Mouse (Mus musculus) right cerebral cortex, postnatal 36 days (tissue): Measurements from ENCODE around the gene Cep72.
"Not testable (repeated sequence)": the region's sequence is repeated elsewhere in the genome, so short reads cannot be mapped to it uniquely, and the experiment has no call there.

ENCODE experiments used
- DNase-seq, 2 experiments: peaks; one replicate each; pipeline ENCODE4 v3.0.0; 2022; ENCODE audit warnings: low spot score in 2 of 2, mixed read lengths in 1 of 2

Gene Cep72

DNA sequence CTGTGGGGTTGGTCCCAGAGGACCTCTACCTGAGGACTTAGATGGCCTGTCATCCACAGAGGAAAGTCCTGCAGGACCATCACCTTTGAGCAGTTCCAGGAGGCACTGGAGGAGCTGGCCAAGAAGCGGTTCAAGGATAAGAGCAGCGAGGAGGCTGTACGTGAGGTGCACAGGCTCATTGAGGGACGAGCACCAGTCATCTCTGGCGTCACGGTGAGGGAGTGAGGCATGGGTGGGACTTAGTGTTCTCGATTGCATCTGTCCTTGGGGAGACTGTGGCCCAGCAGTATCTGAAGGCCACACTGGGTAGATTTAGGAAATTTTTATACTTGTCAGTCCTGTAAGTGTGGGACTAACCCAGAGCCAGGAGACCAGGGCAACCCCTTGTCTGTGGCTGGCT, 31.4 kb downstream of the Cep72 start:
- DNase-seq: no peak

DNA sequence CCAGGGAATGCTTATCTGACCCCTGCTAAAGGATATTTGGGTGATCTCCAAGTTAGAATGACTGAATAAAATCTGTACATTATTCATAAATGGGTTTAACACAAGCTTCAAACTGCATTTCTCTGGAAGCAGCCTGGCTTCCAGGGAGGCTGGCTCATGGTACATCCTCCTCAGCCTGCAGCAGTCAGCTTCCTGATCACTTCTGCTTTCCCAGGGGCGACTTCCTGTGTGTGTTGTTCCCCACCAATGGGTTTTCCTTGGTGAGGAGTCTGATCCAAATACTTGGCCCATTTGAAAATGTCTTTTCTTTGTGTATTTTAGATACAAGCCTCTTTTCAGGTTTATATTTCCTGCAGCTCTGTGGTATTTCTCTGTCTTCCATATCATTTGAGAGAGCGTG, 33.1 kb downstream of the Cep72 start:
- no peak for DNase-seq

DNA sequence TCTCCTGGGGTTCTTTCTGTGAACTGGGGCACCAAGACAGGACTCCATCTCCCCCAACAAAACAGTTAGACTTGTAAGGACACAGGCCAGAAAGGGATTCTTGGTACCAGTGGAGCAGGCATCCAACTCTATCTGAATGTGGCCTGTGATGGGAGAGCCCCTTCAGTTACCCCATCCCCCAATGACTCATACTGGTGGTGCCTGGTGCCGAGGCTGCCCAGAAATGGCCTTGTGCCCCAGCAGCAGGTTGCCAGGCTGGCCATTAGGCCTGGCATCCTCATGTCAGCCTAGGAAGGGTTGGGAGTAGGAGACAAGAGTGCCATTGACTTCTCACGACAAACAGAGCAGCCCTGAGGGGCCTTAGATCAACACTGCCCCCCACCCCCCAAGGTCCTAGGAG, 34.0 kb downstream of the Cep72 start:
- DNase-seq: no peak

DNA sequence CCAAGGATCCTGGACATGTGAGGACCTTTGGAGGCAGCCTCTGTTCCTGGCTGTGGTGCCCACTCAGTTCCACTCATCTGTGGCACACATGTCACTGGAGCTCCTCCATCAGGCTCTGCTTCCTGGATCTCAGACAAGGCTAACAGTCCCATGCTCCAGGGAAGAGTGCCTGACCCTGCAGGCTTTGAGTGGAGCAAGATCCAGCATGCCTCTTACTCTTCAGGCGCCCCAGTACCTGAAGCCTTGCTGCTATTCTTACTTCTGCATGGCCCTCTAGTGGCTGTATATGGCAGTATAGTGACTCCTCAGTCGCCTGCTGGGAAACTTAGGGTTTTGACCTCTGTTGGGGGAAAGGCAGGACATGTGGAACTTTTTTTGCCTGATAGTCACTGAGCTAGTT, 35.9 kb downstream of the Cep72 start:
- no peak for DNase-seq

DNA sequence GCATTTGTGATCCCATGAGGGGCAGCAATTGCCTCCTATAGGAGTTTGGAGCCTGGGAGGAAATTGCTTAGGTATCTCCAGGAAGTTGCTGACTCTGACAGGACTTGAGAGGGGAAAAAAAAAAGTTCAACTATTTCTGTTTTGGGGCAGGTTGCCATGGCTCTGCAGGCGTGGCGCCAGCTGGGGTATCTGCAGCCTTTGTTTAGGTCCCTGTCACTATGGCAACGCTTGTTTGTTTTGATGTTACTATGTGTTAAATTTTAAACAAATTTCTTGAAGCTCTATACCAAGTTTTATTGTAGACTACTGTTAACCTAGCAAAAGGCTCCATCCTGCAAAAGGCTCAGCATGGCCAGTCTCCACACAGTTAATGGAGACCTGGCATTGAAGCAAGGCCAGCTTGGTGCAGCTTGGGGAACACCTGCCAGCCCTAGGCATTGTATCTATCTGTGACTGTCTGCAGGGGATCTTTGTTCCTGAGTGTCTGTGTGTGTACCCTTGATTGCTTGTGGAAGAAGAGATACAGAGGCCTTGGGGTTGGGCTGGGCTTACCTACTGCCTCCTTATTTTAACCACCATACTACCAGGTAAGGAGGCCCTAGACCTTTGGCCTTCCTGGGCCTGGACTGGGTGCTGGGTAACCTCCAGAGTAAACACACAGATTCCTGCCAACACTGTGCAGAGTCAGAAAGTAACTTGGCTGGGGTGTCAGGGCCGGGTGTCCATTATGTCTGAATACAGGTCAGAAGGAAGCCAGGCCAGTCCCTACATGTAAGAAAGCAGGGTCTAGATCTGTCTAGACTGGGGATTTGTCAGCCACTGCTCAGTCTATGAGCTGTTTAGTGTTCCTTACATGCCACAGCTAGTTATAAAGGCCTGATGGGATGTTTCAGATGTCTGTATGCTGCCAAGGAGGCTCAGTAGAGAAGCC, 36.7 kb downstream of the Cep72 start:
- no peak for DNase-seq

DNA sequence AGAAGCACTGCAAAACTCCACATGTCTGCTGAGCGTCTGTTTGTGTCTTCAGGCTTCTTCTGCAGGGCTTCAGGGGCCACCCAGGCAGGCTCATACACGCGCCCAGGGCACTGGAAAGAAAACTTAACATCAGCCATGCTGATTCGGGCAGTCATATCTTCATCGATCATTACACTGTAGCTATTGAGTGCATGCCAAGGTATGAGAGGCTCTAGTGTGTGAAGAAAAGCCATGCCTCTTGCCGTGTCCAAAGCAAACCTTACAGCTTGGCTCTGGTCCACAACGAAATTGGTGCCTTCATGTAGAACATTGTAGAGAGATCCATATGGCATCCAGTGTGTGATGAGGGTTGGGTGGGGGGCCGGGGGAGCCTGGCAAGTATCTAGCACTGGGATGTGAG, 43.1 kb downstream of the Cep72 start:
- DNase-seq: not testable (repeated sequence)

DNA sequence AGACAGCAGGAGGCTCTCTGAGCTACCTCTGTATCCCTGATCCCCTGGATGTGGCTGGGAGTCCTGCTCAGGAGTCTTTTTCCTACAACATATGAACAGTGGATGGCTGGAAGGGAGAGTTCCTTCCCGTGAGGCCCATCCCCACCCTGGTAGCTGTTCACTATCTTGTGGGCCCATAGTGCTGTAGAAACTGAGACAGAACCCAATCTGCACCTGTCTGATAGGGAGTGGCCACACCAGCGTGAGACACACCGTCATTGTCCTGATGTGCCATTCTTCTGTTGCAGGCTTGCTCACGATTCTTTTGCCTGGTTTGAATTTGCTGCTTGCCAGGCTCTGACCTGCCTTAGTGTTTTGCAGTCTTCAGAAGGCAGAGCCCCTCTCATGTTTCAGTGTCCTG, 44.7 kb downstream of the Cep72 start:
- DNase-seq: no peak

DNA sequence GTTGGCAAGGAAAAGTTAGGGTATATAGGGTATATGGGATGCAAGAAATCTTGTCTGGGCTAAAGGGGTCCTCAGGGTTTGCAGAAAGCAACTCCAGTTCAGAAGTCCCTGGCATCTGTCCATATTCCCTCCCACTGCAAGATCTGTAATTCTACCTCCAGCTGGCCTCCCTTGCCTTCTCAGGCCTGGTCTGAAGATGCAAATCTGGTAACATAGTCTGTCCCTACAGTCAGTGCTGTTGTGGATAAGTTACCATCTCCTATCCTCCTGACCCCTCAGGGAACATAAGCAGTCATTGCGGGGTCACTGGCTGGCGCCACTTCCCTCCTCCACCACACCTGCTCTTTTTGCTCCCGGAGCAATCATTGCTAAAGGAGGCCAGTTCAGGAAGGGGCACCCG, 46.2 kb downstream of the Cep72 start:
- DNase-seq: no peak

DNA sequence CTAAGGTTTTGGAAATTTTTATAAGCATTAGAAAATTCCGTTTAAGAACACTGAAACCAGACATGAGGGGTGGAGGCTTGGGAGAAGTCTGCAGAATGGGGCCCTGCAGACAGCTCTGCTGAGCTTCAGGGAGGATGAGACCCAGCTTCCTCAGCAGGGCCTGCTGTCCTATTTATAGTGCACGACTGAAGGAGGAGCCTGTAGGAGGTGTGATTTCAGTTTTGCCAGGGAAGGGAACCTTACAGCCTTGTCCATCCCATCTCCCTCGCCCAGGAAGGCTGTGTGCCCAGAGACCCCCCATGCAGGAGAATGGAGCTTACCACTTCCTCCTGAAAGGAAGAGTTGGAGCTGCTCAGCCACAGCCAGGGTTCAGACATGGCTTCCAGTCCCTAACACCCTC, 51.4 kb downstream of the Cep72 start:
- DNase-seq: peak; percentile 46 to 67

DNA sequence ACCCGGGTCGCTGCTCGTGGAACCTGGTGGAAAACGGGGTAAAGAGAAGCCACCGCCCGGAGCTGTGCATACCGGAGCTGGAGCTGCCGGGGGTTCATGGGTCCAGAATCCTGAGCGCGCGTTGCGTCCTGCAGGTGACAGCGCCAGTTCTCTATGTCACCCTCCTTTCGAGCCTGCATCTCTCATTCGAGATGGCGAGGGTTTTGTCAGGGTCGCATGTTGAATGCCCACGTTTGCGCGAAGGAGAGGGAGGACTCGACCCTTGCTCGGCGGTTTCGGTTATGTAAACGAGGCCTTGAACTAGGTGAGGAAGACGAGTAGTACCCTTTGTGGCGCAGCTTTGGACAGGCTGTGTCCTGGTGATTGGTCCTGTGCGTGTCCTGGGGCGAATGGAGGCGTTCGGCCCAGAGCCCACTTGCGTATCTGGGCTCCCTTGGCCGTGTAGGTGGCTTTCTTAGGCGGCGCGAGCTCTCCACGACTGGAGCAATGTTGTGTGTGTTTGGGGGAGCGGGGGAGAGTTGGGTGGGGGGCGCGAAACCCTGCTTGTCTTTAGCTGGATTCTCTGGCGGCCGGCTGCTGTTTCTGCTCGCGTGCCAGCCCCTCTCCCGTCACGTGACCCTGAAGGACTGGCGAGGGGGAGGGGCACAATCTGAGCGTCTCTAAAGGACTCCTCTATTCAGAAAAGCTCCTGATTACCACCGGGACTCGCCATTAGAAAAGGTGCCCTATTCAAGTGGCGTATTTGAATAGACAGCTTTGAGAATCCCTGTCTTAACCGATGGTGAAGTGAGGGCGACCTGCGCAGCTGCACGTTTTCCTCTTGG, 52.1 kb downstream of the Cep72 start:
- DNase-seq: peak; percentile 79 to 81

DNA sequence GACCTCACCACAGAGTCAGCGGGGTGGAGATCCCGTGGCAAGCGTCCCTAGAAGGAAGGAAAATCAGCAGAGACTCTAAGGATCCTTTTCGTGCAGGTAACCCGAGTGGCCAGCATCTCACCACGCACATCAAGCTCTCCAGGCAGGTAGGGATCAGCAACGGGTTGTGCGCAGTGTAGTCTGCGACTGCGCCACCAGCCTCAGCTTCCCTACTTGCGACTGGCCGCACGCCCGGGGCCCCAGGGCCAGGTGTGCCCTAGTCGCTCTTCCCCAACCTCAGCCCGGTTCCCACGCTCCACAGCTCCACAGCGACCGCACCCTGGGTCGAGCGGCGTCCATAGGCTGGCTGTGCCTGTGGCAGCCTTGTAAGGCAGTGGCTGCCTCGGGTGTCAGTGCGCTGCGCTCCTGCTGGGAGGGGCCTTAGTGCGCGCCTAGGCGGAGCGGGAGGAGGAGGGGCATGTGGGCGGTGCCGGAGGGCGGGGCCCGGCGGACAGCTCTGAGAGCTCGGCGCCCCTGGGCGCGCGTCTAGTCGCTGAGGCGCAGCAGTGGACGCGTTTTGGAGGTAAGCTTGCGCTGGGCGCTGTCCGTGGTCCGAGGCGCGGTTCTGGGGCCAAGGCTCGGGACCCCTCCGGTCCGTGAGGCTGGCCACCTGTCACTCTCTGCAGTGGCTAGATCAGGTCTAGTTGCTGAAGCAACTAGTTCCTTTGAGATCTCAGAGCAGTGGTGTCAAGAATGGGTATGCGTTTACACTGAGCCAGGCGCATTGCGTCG, 53.0 kb downstream of the Cep72 start, which contains the start of gene Tppp:
Gene Tppp (plus strand): TSS at position 460 of the 771 bp plus-strand sequence.
- DNase-seq: peak; percentile 93 to 95

DNA sequence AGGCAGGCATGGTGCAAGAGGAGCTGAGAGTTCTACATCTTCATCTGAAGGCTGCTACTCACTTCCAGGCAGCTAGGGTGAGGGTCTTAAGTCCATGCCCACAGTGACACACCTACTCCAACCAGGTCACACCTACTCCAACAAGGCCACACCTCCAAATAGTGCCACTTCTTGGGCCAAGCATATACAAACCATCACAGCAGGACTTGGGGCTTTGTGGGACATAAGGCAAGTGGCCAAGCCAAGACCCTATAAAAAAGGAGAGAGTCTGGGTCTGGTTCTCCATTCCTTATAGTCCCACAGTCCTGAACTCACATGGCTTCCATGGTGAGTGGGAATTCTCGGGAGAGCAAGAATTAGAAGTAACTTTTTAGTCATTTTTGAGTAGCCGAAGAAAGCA, 53.9 kb downstream of the Cep72 start:
- not testable (repeated sequence) for DNase-seq

DNA sequence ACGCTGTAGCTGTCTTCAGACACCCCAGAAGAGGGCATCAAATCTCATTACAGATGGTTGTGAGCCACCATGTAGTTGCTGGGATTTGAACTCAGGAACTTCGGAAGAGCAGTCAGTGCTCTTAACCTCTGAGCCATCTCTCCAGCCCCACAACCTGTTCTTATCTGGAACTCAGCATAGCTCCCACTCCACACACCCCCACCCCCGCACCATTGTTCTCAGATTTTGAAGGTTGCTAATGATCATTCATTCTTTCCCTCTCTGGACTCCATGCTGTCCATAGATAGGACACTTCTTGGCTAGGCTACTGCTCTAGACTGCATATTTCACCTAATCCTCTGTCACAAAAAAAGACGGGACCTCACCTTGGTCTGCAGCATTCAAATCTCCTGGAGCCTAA, 55.2 kb downstream of the Cep72 start:
- DNase-seq: not testable (repeated sequence)

DNA sequence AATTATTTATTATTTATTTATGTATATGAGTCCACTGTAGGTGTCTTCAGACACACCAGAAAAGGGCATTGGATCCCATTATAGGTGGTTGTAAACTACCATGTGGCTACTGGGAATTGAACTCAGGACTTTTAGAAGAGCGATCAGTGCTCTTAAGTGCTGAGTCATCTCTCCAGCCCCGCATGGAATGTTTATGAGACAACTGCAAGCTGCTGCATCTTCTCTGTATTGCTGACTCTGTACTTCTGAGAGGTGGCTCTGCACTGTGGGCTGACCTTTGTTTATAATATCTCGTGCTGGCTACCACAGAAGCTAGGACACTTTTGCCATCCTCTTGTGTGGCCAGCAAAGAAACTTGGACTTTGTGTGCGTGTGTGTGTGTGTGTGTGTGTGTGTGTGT, 60.6 kb downstream of the Cep72 start:
- DNase-seq: no peak

DNA sequence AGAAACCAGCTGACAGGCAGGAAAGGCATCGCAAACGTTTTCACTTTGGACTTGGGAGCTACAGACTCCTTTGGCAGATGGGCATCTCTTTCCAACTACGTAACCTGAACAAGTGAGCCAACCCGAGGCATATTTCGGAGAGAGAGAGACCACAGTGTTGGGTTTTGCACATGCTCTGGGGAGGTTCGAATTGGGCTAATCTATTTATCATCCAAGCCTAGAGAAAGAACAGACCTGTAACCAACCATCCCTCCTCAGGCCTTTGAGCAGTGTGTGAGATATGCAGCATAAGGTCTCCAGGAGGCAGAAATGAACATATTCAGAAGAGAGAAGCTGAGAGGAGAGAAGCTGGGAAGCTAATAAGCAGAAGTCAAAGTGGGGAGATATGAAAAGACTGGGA, 61.1 kb downstream of the Cep72 start:
- no peak for DNase-seq

DNA sequence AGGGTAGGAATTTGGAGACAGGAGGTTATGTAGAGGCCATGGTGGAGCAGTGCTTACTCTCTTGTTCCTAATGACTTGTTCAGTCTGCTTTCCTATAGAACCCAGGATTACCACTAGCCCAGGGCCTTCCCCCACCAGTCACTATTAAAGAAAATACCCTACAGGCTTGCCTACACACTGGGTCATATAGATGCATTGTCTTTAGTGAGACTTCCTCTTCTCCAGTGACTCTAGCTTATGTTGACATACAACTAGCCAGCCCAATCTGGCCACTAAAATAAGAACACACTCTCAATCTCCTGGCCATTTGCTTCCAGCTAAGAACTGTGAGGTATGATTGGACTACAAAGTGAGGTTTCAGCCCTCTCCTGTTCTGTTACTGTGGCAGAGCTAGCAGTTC, 61.6 kb downstream of the Cep72 start:
- DNase-seq: no peak

DNA sequence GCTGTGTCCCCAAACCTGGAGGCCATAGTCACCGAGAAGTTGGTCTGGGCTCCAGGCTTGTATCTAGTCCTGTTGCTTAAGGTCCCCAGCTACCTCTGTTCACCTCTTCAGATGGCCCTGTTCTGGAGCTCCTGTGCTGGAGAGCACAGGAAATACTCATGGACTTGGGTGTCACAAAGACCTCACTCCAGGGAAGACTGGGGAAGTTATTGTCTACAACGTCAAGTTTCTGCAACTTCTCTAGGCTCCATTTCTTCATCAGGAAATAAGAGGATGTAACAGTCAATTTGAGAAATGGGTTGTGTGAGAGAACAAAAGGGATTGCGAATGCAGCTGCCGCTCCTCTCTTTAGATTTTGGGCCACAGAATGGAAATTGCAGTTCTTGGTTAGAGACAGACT, 65.6 kb downstream of the Cep72 start:
- no peak for DNase-seq

DNA sequence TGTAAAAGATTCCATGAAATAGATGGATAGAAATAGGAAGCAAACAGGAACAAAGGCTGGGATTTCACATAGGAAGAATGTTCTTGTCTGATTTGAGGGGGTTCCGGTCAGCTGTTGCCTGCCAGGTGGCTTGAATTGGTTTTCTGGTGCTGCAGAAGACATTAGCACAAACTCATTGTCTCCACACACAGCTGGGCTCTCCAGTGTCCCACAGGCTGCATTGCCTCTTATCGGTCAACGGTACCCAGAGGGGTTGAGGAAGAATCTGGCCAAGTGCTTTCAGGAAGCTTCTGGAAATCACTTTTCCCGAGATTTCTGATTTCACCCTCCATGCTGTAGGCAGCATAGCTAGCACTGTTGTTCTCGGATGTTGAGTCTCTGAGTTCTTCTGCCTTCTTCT, 70.8 kb downstream of the Cep72 start:
- no peak for DNase-seq

DNA sequence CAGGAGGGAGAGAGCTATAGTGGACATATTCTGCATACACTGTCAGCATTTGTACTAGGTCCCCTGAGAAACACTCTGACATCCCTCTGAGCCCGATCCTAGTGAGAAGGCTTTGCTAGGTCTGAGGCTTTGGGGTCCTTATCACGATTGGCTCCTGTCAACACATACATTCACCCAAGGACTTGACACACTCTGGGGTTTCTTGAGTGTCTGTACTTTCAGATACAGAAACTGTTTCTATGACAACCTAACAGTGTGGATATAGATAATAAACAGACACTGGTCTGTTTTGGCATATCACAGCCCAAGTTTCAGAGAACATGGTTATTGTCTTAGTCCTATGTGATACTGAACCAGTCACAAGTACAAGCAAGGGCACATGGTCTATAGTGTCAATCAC, 71.3 kb downstream of the Cep72 start:
- DNase-seq: no peak

DNA sequence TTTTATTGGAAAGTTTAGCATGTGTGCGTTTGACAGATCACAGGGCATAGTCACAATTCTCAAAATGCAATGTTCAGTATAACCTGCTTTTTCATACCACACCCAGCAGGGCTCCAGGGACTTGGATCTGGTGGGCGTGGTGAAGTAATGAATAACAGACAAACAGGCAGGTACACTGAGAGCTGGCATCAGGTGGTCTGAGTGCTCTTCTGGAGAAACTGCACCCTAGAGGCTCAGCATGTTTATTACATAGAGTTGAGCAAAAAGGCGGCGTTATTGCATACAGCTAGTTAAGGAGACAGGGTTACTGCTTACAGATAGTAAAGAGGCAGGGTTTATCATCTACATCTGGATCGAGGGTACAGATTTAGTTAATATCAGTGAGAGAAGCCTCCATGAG, 71.8 kb downstream of the Cep72 start:
- no peak for DNase-seq
